Mouse (Mus musculus): Measurements from ENCODE around the gene Brd9. TPM values are rescaled to one million over a fixed set of nuclear protein-coding genes. Genes with fewer than 3 reads are reported as not detected.

Brd9 gene
- total and polyA plus RNA-seq, 2 experiments: 8.0 to 9.1 TPM

- 87% methylated on average over 4 of the region's 4 CpGs for WGBS
- TF ChIP-seq POLR2A (IDR thresholded peaks at IDR 0.05; ENCODE audit: extremely low read depth, insufficient read depth, low read length) (no peak), CTCF (IDR thresholded peaks at IDR 0.05; ENCODE audit: low read depth, low read length) (no peak)
- H3K27ac ChIP-seq (replicated peaks; ENCODE audit: insufficient read depth, low read depth, low read length): no peak overlapping the region
- H3K9ac ChIP-seq (ENCODE audit: low read depth, low read length): no peak overlapping the region
- no peaks in the 10 kb centered on the region for H3K79me2 ChIP-seq (ENCODE audit: control insufficient read depth, insufficient read depth, low read length)
- DNase-seq (ENCODE audit: extremely low read depth, low read depth, low spot score): no peak
- no peak overlapping the region for H3K4me3 ChIP-seq (ENCODE audit: insufficient read depth, low read depth, low read length)
- H3K4me1 ChIP-seq (ENCODE audit: control insufficient read depth, insufficient read depth, low read length): no peaks in the 10 kb centered on the region
- H3K27me3 ChIP-seq (ENCODE audit: control insufficient read depth, insufficient read depth, low read length): no peaks in the 10 kb centered on the region
- H3K36me3 ChIP-seq (ENCODE audit: control insufficient read depth, insufficient read depth, low read length): 0 out of 2 replicates have a peak, but pooled peaks cover 2% of the 10 kb centered on the region
Observed at GRCm38 (mm10) chr13:73913066-73913465, 24.5 kb upstream of the Brd9 start.

GRCm38 (mm10) chr13:73932201-73932600 lies 5.4 kb upstream of the Brd9 start:
- no peak for TF ChIP-seq POLR2A (IDR thresholded peaks at IDR 0.05; ENCODE audit: extremely low read depth, insufficient read depth, low read length)
- TF ChIP-seq CTCF (IDR thresholded peaks at IDR 0.05; ENCODE audit: low read depth, low read length): no peak
- H3K4me1 ChIP-seq (ENCODE audit: control insufficient read depth, insufficient read depth, low read length): peaks cover 3% of the 10 kb centered on the region
- WGBS: 95% methylated on average over 10 of the region's 10 CpGs
- H3K79me2 ChIP-seq (ENCODE audit: control insufficient read depth, insufficient read depth, low read length): no peaks in the 10 kb centered on the region
- H3K9ac ChIP-seq (ENCODE audit: low read depth, low read length): no peak overlapping the region
- no peaks in the 10 kb centered on the region for H3K36me3 ChIP-seq (ENCODE audit: control insufficient read depth, insufficient read depth, low read length)
- no peak overlapping the region for H3K27ac ChIP-seq (replicated peaks; ENCODE audit: insufficient read depth, low read depth, low read length)
- no peak for DNase-seq (ENCODE audit: extremely low read depth, low read depth, low spot score)
- no peaks in the 10 kb centered on the region for H3K27me3 ChIP-seq (ENCODE audit: control insufficient read depth, insufficient read depth, low read length)
- no peak overlapping the region for H3K4me3 ChIP-seq (ENCODE audit: insufficient read depth, low read depth, low read length)

- Histone ChIP-seq H3K27ac (replicated peaks; ENCODE audit: insufficient read depth, low read depth, low read length) (no peak overlapping the region), H3K36me3 (ENCODE audit: control insufficient read depth, insufficient read depth, low read length) (peaks cover 2% of the 10 kb centered on the region; the same call in 1 of the 2 replicates)
- WGBS: 23% methylated on average over 5 of the region's 5 CpGs
Observed at GRCm38 (mm10) chr13:73936938-73937320, 682 bp upstream of the Brd9 start.

GRCm38 (mm10) chr13:73938177-73938560 lies 558 bp downstream of the Brd9 start:
- H3K4me3 ChIP-seq (ENCODE audit: insufficient read depth, low read depth, low read length): peak overlapping the region; percentile 76
- H3K36me3 ChIP-seq (ENCODE audit: control insufficient read depth, insufficient read depth, low read length): peaks cover 8% of the 10 kb centered on the region
- no peaks in the 10 kb centered on the region for H3K27me3 ChIP-seq (ENCODE audit: control insufficient read depth, insufficient read depth, low read length)
- WGBS: 22% methylated on average over 13 of the region's 13 CpGs
- peaks cover 6% of the 10 kb centered on the region for H3K4me1 ChIP-seq (ENCODE audit: control insufficient read depth, insufficient read depth, low read length)
- no peak overlapping the region for H3K27ac ChIP-seq (replicated peaks; ENCODE audit: insufficient read depth, low read depth, low read length)
- H3K9ac ChIP-seq (ENCODE audit: low read depth, low read length): peak overlapping the region; percentile 83
- H3K79me2 ChIP-seq (ENCODE audit: control insufficient read depth, insufficient read depth, low read length): no peaks in the 10 kb centered on the region
- TF ChIP-seq CTCF (IDR thresholded peaks at IDR 0.05; ENCODE audit: low read depth, low read length): no peak
- no peak for TF ChIP-seq POLR2A (IDR thresholded peaks at IDR 0.05; ENCODE audit: extremely low read depth, insufficient read depth, low read length)
- no peak for DNase-seq (ENCODE audit: extremely low read depth, low read depth, low spot score)

More at GRCm38 (mm10) chr13:73936938-73937320, 682 bp upstream of the Brd9 start:
- Histone ChIP-seq H3K79me2 (ENCODE audit: control insufficient read depth, insufficient read depth, low read length) (no peaks in the 10 kb centered on the region), H3K4me1 (ENCODE audit: control insufficient read depth, insufficient read depth, low read length) (peaks cover 6% of the 10 kb centered on the region), H3K9ac (ENCODE audit: low read depth, low read length) (peak overlapping the region; percentile 52; the same call in 1 of the 2 replicates), H3K27me3 (ENCODE audit: control insufficient read depth, insufficient read depth, low read length) (no peaks in the 10 kb centered on the region), H3K4me3 (ENCODE audit: insufficient read depth, low read depth, low read length) (peak overlapping the region; percentile 76)
- no peak for DNase-seq (ENCODE audit: extremely low read depth, low read depth, low spot score)
- no peak for TF ChIP-seq CTCF (IDR thresholded peaks at IDR 0.05; ENCODE audit: low read depth, low read length)
- no peak for TF ChIP-seq POLR2A (IDR thresholded peaks at IDR 0.05; ENCODE audit: extremely low read depth, insufficient read depth, low read length)

- TF ChIP-seq POLR2A (IDR thresholded peaks at IDR 0.05; ENCODE audit: extremely low read depth, insufficient read depth, low read length) (no peak), CTCF (IDR thresholded peaks at IDR 0.05; ENCODE audit: low read depth, low read length) (no peak)
- no peak overlapping the region for H3K27ac ChIP-seq (replicated peaks; ENCODE audit: insufficient read depth, low read depth, low read length)
- peaks cover 6% of the 10 kb centered on the region for H3K4me1 ChIP-seq (ENCODE audit: control insufficient read depth, insufficient read depth, low read length)
- H3K4me3 ChIP-seq (ENCODE audit: insufficient read depth, low read depth, low read length): no peak overlapping the region
- WGBS: 98% methylated on average over 5 of the region's 5 CpGs
- no peak overlapping the region for H3K9ac ChIP-seq (ENCODE audit: low read depth, low read length)
- H3K27me3 ChIP-seq (ENCODE audit: control insufficient read depth, insufficient read depth, low read length): no peaks in the 10 kb centered on the region
- H3K36me3 ChIP-seq (ENCODE audit: control insufficient read depth, insufficient read depth, low read length): peaks cover 8% of the 10 kb centered on the region
- H3K79me2 ChIP-seq (ENCODE audit: control insufficient read depth, insufficient read depth, low read length): no peaks in the 10 kb centered on the region
- DNase-seq (ENCODE audit: extremely low read depth, low read depth, low spot score): no peak
Observed at GRCm38 (mm10) chr13:73939101-73939500, 1.5 kb downstream of the Brd9 start.

- Histone ChIP-seq H3K79me2 (ENCODE audit: control insufficient read depth, insufficient read depth, low read length) (no peaks in the 10 kb centered on the region), H3K9ac (ENCODE audit: low read depth, low read length) (no peak overlapping the region), H3K27ac (replicated peaks; ENCODE audit: insufficient read depth, low read depth, low read length) (no peak overlapping the region), H3K4me1 (ENCODE audit: control insufficient read depth, insufficient read depth, low read length) (no peaks in the 10 kb centered on the region), H3K27me3 (ENCODE audit: control insufficient read depth, insufficient read depth, low read length) (no peaks in the 10 kb centered on the region), H3K4me3 (ENCODE audit: insufficient read depth, low read depth, low read length) (no peak overlapping the region), H3K36me3 (ENCODE audit: control insufficient read depth, insufficient read depth, low read length) (peaks cover 32% of the 10 kb centered on the region)
- DNase-seq (ENCODE audit: extremely low read depth, low read depth, low spot score): no peak
- TF ChIP-seq POLR2A (IDR thresholded peaks at IDR 0.05; ENCODE audit: extremely low read depth, insufficient read depth, low read length) (no peak), CTCF (IDR thresholded peaks at IDR 0.05; ENCODE audit: low read depth, low read length) (no peak)
- WGBS: 97% methylated on average over 9 of the region's 9 CpGs
Observed at GRCm38 (mm10) chr13:73944606-73945005, 7.0 kb downstream of the Brd9 start.

All from liver, adult 2 months (tissue).